Mouse (Mus musculus) mouse trophoblast stem cell (cell line): Measurements from ENCODE around the gene Kif21b.

Experiments used
- in situ Hi-C, 2 experiments: fragments of 300-500 bp; cut with MseI, MboI; formaldehyde crosslinking; loops; 2 replicates in 1 of 2; 3 replicates in 1 of 2; pipeline ENCODE4 v1.15.1; 2025

Gene Kif21b

GRCm38 (mm10) chr1:136128944-136129589 lies 2.1 kb upstream of the Kif21b start:
- in situ Hi-C loops: no loop called here

- in situ Hi-C loops: no loop called here
Measured at GRCm38 (mm10) chr1:136130107-136130506, 1.1 kb upstream of the Kif21b start.

GRCm38 (mm10) chr1:136131603-136132291 lies 558 bp downstream of the Kif21b start:
- in situ Hi-C loops: no loop called here

GRCm38 (mm10) chr1:136132386-136133201 lies 1.4 kb downstream of the Kif21b start:
- in situ Hi-C loops: no loop called here

- in situ Hi-C loops: no loop called here
Measured at GRCm38 (mm10) chr1:136133570-136134240, 2.5 kb downstream of the Kif21b start.

GRCm38 (mm10) chr1:136134547-136134946 lies 3.4 kb downstream of the Kif21b start:
- in situ Hi-C loops: no loop called here

- in situ Hi-C loops: no loop called here
Measured at GRCm38 (mm10) chr1:136135046-136135445, 3.9 kb downstream of the Kif21b start.

GRCm38 (mm10) chr1:136135777-136136444 lies 4.7 kb downstream of the Kif21b start:
- in situ Hi-C loops: no loop called here

GRCm38 (mm10) chr1:136136547-136136946 lies 5.4 kb downstream of the Kif21b start:
- in situ Hi-C loops: no loop called here

- in situ Hi-C loops: no loop called here
Measured at GRCm38 (mm10) chr1:136137071-136137531, 5.9 kb downstream of the Kif21b start.

GRCm38 (mm10) chr1:136137575-136137974 lies 6.4 kb downstream of the Kif21b start:
- in situ Hi-C loops: no loop called here

GRCm38 (mm10) chr1:136138191-136138830 lies 7.1 kb downstream of the Kif21b start:
- in situ Hi-C loops: no loop called here

GRCm38 (mm10) chr1:136139990-136140640 lies 8.9 kb downstream of the Kif21b start:
- in situ Hi-C loops: no loop called here

- in situ Hi-C loops: no loop called here
Measured at GRCm38 (mm10) chr1:136141176-136141950, 10.2 kb downstream of the Kif21b start.

- in situ Hi-C loops: no loop called here
Measured at GRCm38 (mm10) chr1:136142336-136142735, 11.1 kb downstream of the Kif21b start.

- in situ Hi-C loops: no loop called here
Measured at GRCm38 (mm10) chr1:136143514-136143913, 12.3 kb downstream of the Kif21b start.

- in situ Hi-C loops: no loop called here
Measured at GRCm38 (mm10) chr1:136149702-136150101, 18.5 kb downstream of the Kif21b start.

GRCm38 (mm10) chr1:136151371-136151770 lies 20.2 kb downstream of the Kif21b start:
- in situ Hi-C loops: no loop called here

GRCm38 (mm10) chr1:136156304-136156703 lies 25.1 kb downstream of the Kif21b start:
- in situ Hi-C loops: no loop called here
